Mouse (Mus musculus) hindbrain, embryonic 14.5 days (tissue): Measurements from ENCODE around the gene Tcerg1l. TPM values are rescaled to one million over a fixed set of nuclear protein-coding genes. Genes with fewer than 3 reads are reported as not detected.
A peak's percentile ranks its signal among the peaks of the same experiment; 100 is the strongest.

Experiments
- ATAC-seq: fragments of 200-750 bp; cut with Nextera tagmentation; 2 replicates; pipeline ENCODE4 v1.8.0; 2017; ENCODE audit warnings: moderate number of reproducible peaks, mild to moderate bottlenecking, moderate TSS enrichment, moderate library complexity; ENCODE audit not compliant: low FRiP score
- DNase-seq: peaks from one replicate; pipeline ENCODE4 v3.0.0-alpha.2; 2015; ENCODE audit warnings: low spot score
- H3K27ac ChIP-seq: fragments of 300-500 bp; sonication (generic); 2 replicates; pipeline ENCODE4 v1.5.1; 2014; ENCODE audit warnings: mild to moderate bottlenecking, moderate library complexity
- H3K27me3 ChIP-seq: fragments of 300-500 bp; sonication (generic); 2 replicates; pipeline ENCODE4 v1.6.1; 2014; ENCODE audit warnings: mild to moderate bottlenecking, low read length, mixed read lengths; ENCODE audit not compliant: control insufficient read depth, insufficient read depth
- H3K36me3 ChIP-seq: fragments of 300-500 bp; sonication (generic); replicated peaks from 2 replicates; pipeline ENCODE4 v1.6.1; 2014; ENCODE audit not compliant: control insufficient read depth, insufficient read depth
- H3K4me1 ChIP-seq: fragments of 300-500 bp; sonication (generic); replicated peaks from 2 replicates; pipeline ENCODE4 v1.6.1; 2014; ENCODE audit warnings: antibody characterized with exemption, low read length, mixed read lengths; ENCODE audit not compliant: control insufficient read depth, insufficient read depth
- H3K4me2 ChIP-seq: fragments of 300-500 bp; sonication (generic); replicated peaks from 2 replicates; pipeline ENCODE4 v1.6.1; 2014; ENCODE audit warnings: mild to moderate bottlenecking, moderate library complexity
- H3K4me3 ChIP-seq: fragments of 300-500 bp; sonication (generic); replicated peaks from 2 replicates; pipeline ENCODE4 v1.5.1; 2014; ENCODE audit warnings: mild to moderate bottlenecking, low read length
- H3K9ac ChIP-seq: fragments of 300-500 bp; sonication (generic); 2 replicates; pipeline ENCODE4 v1.6.1; 2014
- H3K9me3 ChIP-seq: fragments of 300-500 bp; sonication (generic); 2 replicates; pipeline ENCODE4 v1.6.1; 2016; ENCODE audit warnings: low read length; ENCODE audit not compliant: control insufficient read depth
- WGBS: fragments of 180-500 bp; shearing (Covaris S2); extraction: QIAGEN DNeasy Blood & Tissue Kit; methylation state at CpG from one replicate; pipeline ENCODE4 v1.1.7; 2014; 5-methylcytosine and 5-hydroxymethylcytosine counted together
- polyA plus RNA-seq: library from polyadenylated mRNA; unstranded; fragments of >200 nt; fragmentation: Nextera tagmentation; extraction: Ambion mirVana; gene quantifications from 2 replicates; pipeline ENCODE4 v1.2.1, GENCODE M21; 2014

Tcerg1l gene
- polyA plus RNA-seq, 1 experiment from 2014 or later: 39.7 TPM

- Histone ChIP-seq H3K4me3 (no peak overlapping the region), H3K9ac (no peak overlapping the region), H3K36me3 (no peaks in the 10 kb centered on the region), H3K4me2 (no peak overlapping the region), H3K27me3 (0 out of 2 replicates have a peak, but pooled peaks cover 6% of the 10 kb centered on the region), H3K9me3 (no peaks in the 10 kb centered on the region), H3K4me1 (no peaks in the 10 kb centered on the region; the same call in 1 of the 2 replicates), H3K27ac (no peak overlapping the region)
- no peak for ATAC-seq
- 75% methylated on average over 8 of the region's 8 CpGs for WGBS
- DNase-seq: no peak
Measured at GRCm38 (mm10) chr7:138400506-138401272, 3.2 kb upstream of the Tcerg1l start.

GRCm38 (mm10) chr7:138398182-138398793, 758 bp upstream of the Tcerg1l start:
- ATAC-seq (peak; percentile 74; the same call in 1 of the 2 replicates), DNase-seq (peak; percentile 89)
- Histone ChIP-seq H3K36me3 (no peaks in the 10 kb centered on the region), H3K9me3 (no peaks in the 10 kb centered on the region), H3K4me3 (peak overlapping the region; percentile 78), H3K9ac (peak overlapping the region; percentile 89), H3K27me3 (0 out of 2 replicates have a peak, but pooled peaks cover 6% of the 10 kb centered on the region), H3K4me2 (peak overlapping the region; percentile 99), H3K27ac (peak overlapping the region; percentile 77), H3K4me1 (no peaks in the 10 kb centered on the region; the same call in 1 of the 2 replicates)
- 1% methylated on average over 21 of the region's 21 CpGs for WGBS

- peak overlapping the region; percentile 99 for H3K4me2 ChIP-seq
- peak overlapping the region; percentile 77 for H3K27ac ChIP-seq
- H3K36me3 ChIP-seq: no peaks in the 10 kb centered on the region
- H3K4me3 ChIP-seq: peak overlapping the region; percentile 78
- peak overlapping the region; percentile 89 for H3K9ac ChIP-seq
- no peaks in the 10 kb centered on the region for H3K9me3 ChIP-seq
- 0 out of 2 replicates have a peak, but pooled peaks cover 6% of the 10 kb centered on the region for H3K27me3 ChIP-seq
- no peaks in the 10 kb centered on the region; the same call in 1 of the 2 replicates for H3K4me1 ChIP-seq
- peak; percentile 73 for DNase-seq
- whole genome bisulfite sequencing: under 1% methylated on average over 36 of the region's 41 CpGs
- peak; percentile 32; the same call in 1 of the 2 replicates for ATAC-seq
Measured at GRCm38 (mm10) chr7:138396863-138397484, 556 bp downstream of the Tcerg1l start.

GRCm38 (mm10) chr7:138396109-138396862, 1.2 kb downstream of the Tcerg1l start:
- DNase-seq (peak; percentile 69), ATAC-seq (no peak)
- Histone ChIP-seq H3K9me3 (no peaks in the 10 kb centered on the region), H3K36me3 (no peaks in the 10 kb centered on the region), H3K9ac (peak overlapping the region; percentile 89), H3K4me1 (no peaks in the 10 kb centered on the region; the same call in 1 of the 2 replicates), H3K27ac (peak overlapping the region; percentile 77), H3K4me2 (peak overlapping the region; percentile 99), H3K27me3 (0 out of 2 replicates have a peak, but pooled peaks cover 3% of the 10 kb centered on the region), H3K4me3 (peak overlapping the region; percentile 78)
- 21% methylated on average over 13 of the region's 13 CpGs for WGBS

- ATAC-seq (no peak), DNase-seq (no peak)
- WGBS: 93% methylated on average over 6 of the region's 6 CpGs
- no peak overlapping the region for H3K4me3 ChIP-seq
- no peaks in the 10 kb centered on the region for H3K9me3 ChIP-seq
- no peak overlapping the region for H3K9ac ChIP-seq
- H3K36me3 ChIP-seq: no peaks in the 10 kb centered on the region
- H3K4me2 ChIP-seq: no peak overlapping the region
- H3K4me1 ChIP-seq: no peaks in the 10 kb centered on the region; the same call in 1 of the 2 replicates
- H3K27ac ChIP-seq: no peak overlapping the region
- no peaks in the 10 kb centered on the region for H3K27me3 ChIP-seq
Measured at GRCm38 (mm10) chr7:138389941-138390340, 7.6 kb downstream of the Tcerg1l start.

- H3K4me1 ChIP-seq: no peaks in the 10 kb centered on the region; the same call in 1 of the 2 replicates
- no peak for DNase-seq
- no peak overlapping the region for H3K27ac ChIP-seq
- H3K9me3 ChIP-seq: no peaks in the 10 kb centered on the region
- H3K9ac ChIP-seq: no peak overlapping the region
- 83% methylated on average over 3 of the region's 3 CpGs for WGBS
- no peak for ATAC-seq
- no peak overlapping the region for H3K4me3 ChIP-seq
- H3K4me2 ChIP-seq: no peak overlapping the region
- H3K27me3 ChIP-seq: no peaks in the 10 kb centered on the region
- no peaks in the 10 kb centered on the region for H3K36me3 ChIP-seq
Measured at GRCm38 (mm10) chr7:138389071-138389470, 8.5 kb downstream of the Tcerg1l start.

- H3K4me2 ChIP-seq: no peak overlapping the region
- ATAC-seq: no peak
- H3K4me3 ChIP-seq: no peak overlapping the region
- no peaks in the 10 kb centered on the region for H3K9me3 ChIP-seq
- no peak overlapping the region for H3K9ac ChIP-seq
- DNase-seq: no peak
- H3K36me3 ChIP-seq: no peaks in the 10 kb centered on the region
- 0 out of 2 replicates have a peak, but pooled peaks cover 3% of the 10 kb centered on the region for H3K4me1 ChIP-seq
- H3K27me3 ChIP-seq: no peaks in the 10 kb centered on the region
- 53% methylated on average over 3 of the region's 3 CpGs for WGBS
- no peak overlapping the region for H3K27ac ChIP-seq
Measured at GRCm38 (mm10) chr7:138379221-138379620, 18.3 kb downstream of the Tcerg1l start.

- no peak overlapping the region for H3K9ac ChIP-seq
- 0 out of 2 replicates have a peak, but pooled peaks cover 3% of the 10 kb centered on the region for H3K4me1 ChIP-seq
- DNase-seq (no peak), ATAC-seq (no peak)
- WGBS: 89% methylated on average over 4 of the region's 4 CpGs
- H3K27ac ChIP-seq: no peak overlapping the region
- no peak overlapping the region for H3K4me3 ChIP-seq
- no peaks in the 10 kb centered on the region for H3K9me3 ChIP-seq
- no peaks in the 10 kb centered on the region for H3K27me3 ChIP-seq
- H3K36me3 ChIP-seq: no peaks in the 10 kb centered on the region
- H3K4me2 ChIP-seq: no peak overlapping the region
Measured at GRCm38 (mm10) chr7:138378546-138378945, 19.0 kb downstream of the Tcerg1l start.
